Mouse (Mus musculus) heart, adult 2 months (tissue): Measurements from ENCODE around the gene Cntn2.

Experiments used
- CTCF ChIP-seq: fragments of 200-600 bp; IDR thresholded peaks from 2 replicates; pipeline ENCODE4 v1.8.1; 2022; ENCODE audit warnings: antibody characterized with exemption, mild to moderate bottlenecking, moderate library complexity
- EP300 ChIP-seq: fragments of 200-500 bp; IDR thresholded peaks from 2 replicates; pipeline ENCODE4 v1.6.1; 2011; ENCODE audit warnings: low read depth, low read length, control low read depth; ENCODE audit not compliant: insufficient read depth
- POLR2A ChIP-seq: fragments of 200-500 bp; IDR thresholded peaks from 2 replicates; pipeline ENCODE4 v1.6.1; 2011; ENCODE audit warnings: mild to moderate bottlenecking, low read depth, low read length, control low read depth; ENCODE audit not compliant: insufficient read depth

DNA sequence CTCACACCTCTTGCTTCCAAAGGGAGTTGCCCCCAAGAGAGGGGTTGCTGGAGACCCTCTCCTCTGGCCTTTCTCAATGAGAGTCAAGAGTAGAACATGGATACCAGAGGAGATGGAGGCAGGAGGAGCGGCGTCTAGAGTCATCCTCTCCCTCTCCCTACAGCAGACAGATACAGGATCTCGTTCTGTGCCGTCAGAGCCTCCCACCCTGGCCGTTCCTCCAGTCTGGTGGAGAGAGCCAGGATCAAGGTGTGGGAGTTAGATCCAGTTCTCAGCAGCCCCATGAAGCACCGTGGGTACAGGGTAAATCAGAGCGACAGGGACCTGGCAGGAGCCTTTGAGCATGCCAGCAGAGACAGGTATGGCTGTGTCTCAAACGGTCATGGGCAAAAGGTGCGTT is 10.5 kb downstream of the Cntn2 start:
- TF ChIP-seq POLR2A (no peak), CTCF (no peak), EP300 (no peak)
